Mouse (Mus musculus) erythroblast, embryonic 14.5 days (primary cell): ENCODE results near the gene 5730522E02Rik.

Experiments
- GATA1 ChIP-seq: IDR thresholded peaks from 2 replicates; pipeline ENCODE4 v1.6.1; 2012; ENCODE audit warnings: low read length, inconsistent platforms, mixed read lengths
- TAL1 ChIP-seq: IDR thresholded peaks from 3 replicates; pipeline ENCODE4 v1.6.1; 2012; ENCODE audit warnings: low read length, inconsistent platforms, mixed read lengths

- TF ChIP-seq GATA1 (no peak), TAL1 (no peak)
These were observed 107.7 kb downstream of the 5730522E02Rik start for GRCm38 (mm10) chr11:26102878-26103277.
